Mouse (Mus musculus): ENCODE data around the gene 9430015G10Rik.

The 9430015G10Rik gene

GRCm38 (mm10) chr4:156109570-156110331 lies at the start of gene 9430015G10Rik:
9430015G10Rik (plus strand) TSS chr4:156109982.
- in situ Hi-C loops (cut with MboI; ENCODE audit: low pct_unique_long_range_greater_than_20kb in 1 of 2, low sequenced_read_pairs in 2 of 2, unreplicated experiment in 1 of 2): no loop called here

- in situ Hi-C loops (cut with MboI; ENCODE audit: low pct_unique_long_range_greater_than_20kb in 1 of 2, low sequenced_read_pairs in 2 of 2, unreplicated experiment in 1 of 2): no loop called here
These were observed 45.8 kb upstream of the 9430015G10Rik start for GRCm38 (mm10) chr4:156063861-156064509.

- in situ Hi-C loops (cut with MboI; ENCODE audit: low pct_unique_long_range_greater_than_20kb in 1 of 2, low sequenced_read_pairs in 2 of 2, unreplicated experiment in 1 of 2): no loop called here
These were observed 45.3 kb upstream of the 9430015G10Rik start for GRCm38 (mm10) chr4:156064510-156064897.

- in situ Hi-C loops (cut with MboI; ENCODE audit: low pct_unique_long_range_greater_than_20kb in 1 of 2, low sequenced_read_pairs in 2 of 2, unreplicated experiment in 1 of 2): no loop called here
These were observed 44.5 kb upstream of the 9430015G10Rik start for GRCm38 (mm10) chr4:156065156-156065894.

GRCm38 (mm10) chr4:156067256-156067949 lies 42.4 kb upstream of the 9430015G10Rik start:
- in situ Hi-C loops (cut with MboI; ENCODE audit: low pct_unique_long_range_greater_than_20kb in 1 of 2, low sequenced_read_pairs in 2 of 2, unreplicated experiment in 1 of 2): no loop called here

GRCm38 (mm10) chr4:156069701-156070100 lies 40.1 kb upstream of the 9430015G10Rik start:
- in situ Hi-C loops (cut with MboI; ENCODE audit: low pct_unique_long_range_greater_than_20kb in 1 of 2, low sequenced_read_pairs in 2 of 2, unreplicated experiment in 1 of 2): no loop called here

- in situ Hi-C loops (cut with MboI; ENCODE audit: low pct_unique_long_range_greater_than_20kb in 1 of 2, low sequenced_read_pairs in 2 of 2, unreplicated experiment in 1 of 2): no loop called here
These were observed 39.5 kb upstream of the 9430015G10Rik start for GRCm38 (mm10) chr4:156070276-156070675.

GRCm38 (mm10) chr4:156070716-156071115 lies 39.1 kb upstream of the 9430015G10Rik start:
- in situ Hi-C loops (cut with MboI; ENCODE audit: low pct_unique_long_range_greater_than_20kb in 1 of 2, low sequenced_read_pairs in 2 of 2, unreplicated experiment in 1 of 2): no loop called here

GRCm38 (mm10) chr4:156076911-156077382 lies 32.8 kb upstream of the 9430015G10Rik start:
- in situ Hi-C loops (cut with MboI; ENCODE audit: low pct_unique_long_range_greater_than_20kb in 1 of 2, low sequenced_read_pairs in 2 of 2, unreplicated experiment in 1 of 2): no loop called here

- in situ Hi-C loops (cut with MboI; ENCODE audit: low pct_unique_long_range_greater_than_20kb in 1 of 2, low sequenced_read_pairs in 2 of 2, unreplicated experiment in 1 of 2): no loop called here
These were observed 32.1 kb upstream of the 9430015G10Rik start for GRCm38 (mm10) chr4:156077499-156078301.

- in situ Hi-C loops (cut with MboI; ENCODE audit: low pct_unique_long_range_greater_than_20kb in 1 of 2, low sequenced_read_pairs in 2 of 2, unreplicated experiment in 1 of 2): no loop called here
These were observed 27.1 kb upstream of the 9430015G10Rik start for GRCm38 (mm10) chr4:156082621-156083234.

- in situ Hi-C loops (cut with MboI; ENCODE audit: low pct_unique_long_range_greater_than_20kb in 1 of 2, low sequenced_read_pairs in 2 of 2, unreplicated experiment in 1 of 2): no loop called here
These were observed 26.4 kb upstream of the 9430015G10Rik start for GRCm38 (mm10) chr4:156083348-156083747.

GRCm38 (mm10) chr4:156084096-156084879 lies 25.5 kb upstream of the 9430015G10Rik start:
- in situ Hi-C loops (cut with MboI; ENCODE audit: low pct_unique_long_range_greater_than_20kb in 1 of 2, low sequenced_read_pairs in 2 of 2, unreplicated experiment in 1 of 2): no loop called here

GRCm38 (mm10) chr4:156085256-156085655 lies 24.5 kb upstream of the 9430015G10Rik start:
- in situ Hi-C loops (cut with MboI; ENCODE audit: low pct_unique_long_range_greater_than_20kb in 1 of 2, low sequenced_read_pairs in 2 of 2, unreplicated experiment in 1 of 2): no loop called here

GRCm38 (mm10) chr4:156087398-156088087 lies 22.2 kb upstream of the 9430015G10Rik start:
- in situ Hi-C loops (cut with MboI; ENCODE audit: low pct_unique_long_range_greater_than_20kb in 1 of 2, low sequenced_read_pairs in 2 of 2, unreplicated experiment in 1 of 2): no loop called here

- in situ Hi-C loops (cut with MboI; ENCODE audit: low pct_unique_long_range_greater_than_20kb in 1 of 2, low sequenced_read_pairs in 2 of 2, unreplicated experiment in 1 of 2): no loop called here
These were observed 18.5 kb upstream of the 9430015G10Rik start for GRCm38 (mm10) chr4:156091236-156091635.

All from mouse embryonic stem cell (cell line).